Mouse (Mus musculus) cortical plate, adult 2 months (tissue): Measurements from ENCODE around the gene Slc22a15. TPM values are rescaled to one million over a fixed set of nuclear protein-coding genes. Genes with fewer than 3 reads are reported as not detected.
A peak's percentile ranks its signal among the peaks of the same experiment; 100 is the strongest.

Experiments used
- H3K27ac ChIP-seq: fragments of 200-500 bp; 2 replicates; pipeline ENCODE4 v1.5.1; 2012; ENCODE audit warnings: low read length, control low read depth, inconsistent platforms; ENCODE audit not compliant: insufficient read depth
- H3K4me1 ChIP-seq: fragments of 200-500 bp; 2 replicates; pipeline ENCODE4 v1.6.1; 2011; ENCODE audit warnings: low read length; ENCODE audit not compliant: control insufficient read depth, insufficient read depth
- H3K4me3 ChIP-seq: fragments of 200-500 bp; 2 replicates; pipeline ENCODE4 v1.5.1; 2011; ENCODE audit warnings: mild to moderate bottlenecking, low read length, control low read depth; ENCODE audit not compliant: insufficient read depth
- CTCF ChIP-seq: fragments of 200-500 bp; IDR thresholded peaks from 2 replicates; pipeline ENCODE4 v1.5.1; 2011; ENCODE audit warnings: mild to moderate bottlenecking, control low read depth, low read length; ENCODE audit not compliant: insufficient read depth; ENCODE audit errors: extremely low read depth
- POLR2A ChIP-seq: fragments of 200-500 bp; IDR thresholded peaks from 2 replicates; pipeline ENCODE4 v1.6.1; 2011; ENCODE audit warnings: mild to moderate bottlenecking, low read length, control low read depth; ENCODE audit not compliant: insufficient read depth; ENCODE audit errors: extremely low read depth
- polyA plus RNA-seq: library from polyadenylated mRNA; depleted of rRNA; stranded (reverse); fragments of >200 nt; gene quantifications from 2 replicates; pipeline ENCODE4 v1.2.3, GENCODE M21; 2012

Gene Slc22a15
- polyA plus RNA-seq, 1 experiment = 5.6 TPM

GRCm38 (mm10) chr3:101902344-101902743 is 21.9 kb downstream of the Slc22a15 start:
- TF ChIP-seq CTCF = no peak
- TF ChIP-seq POLR2A = no peak
- Histone ChIP-seq H3K27ac (no peak overlapping the region), H3K4me1 (no peaks in the 10 kb centered on the region), H3K4me3 (no peak overlapping the region)

- H3K4me3 ChIP-seq = no peak overlapping the region
- no peaks in the 10 kb centered on the region for H3K4me1 ChIP-seq
- TF ChIP-seq POLR2A (no peak), CTCF (no peak)
- no peak overlapping the region for H3K27ac ChIP-seq
Measured at GRCm38 (mm10) chr3:101897377-101897974, 26.8 kb downstream of the Slc22a15 start.

GRCm38 (mm10) chr3:101896893-101897292 is 27.4 kb downstream of the Slc22a15 start:
- Histone ChIP-seq H3K27ac (no peak overlapping the region), H3K4me1 (no peaks in the 10 kb centered on the region), H3K4me3 (no peak overlapping the region)
- TF ChIP-seq POLR2A = no peak
- peak; percentile 93 for TF ChIP-seq CTCF

GRCm38 (mm10) chr3:101895376-101895910 is 28.8 kb downstream of the Slc22a15 start:
- H3K4me1 ChIP-seq = no peaks in the 10 kb centered on the region
- H3K27ac ChIP-seq = no peak overlapping the region
- TF ChIP-seq POLR2A (no peak), CTCF (no peak)
- H3K4me3 ChIP-seq = no peak overlapping the region

GRCm38 (mm10) chr3:101885591-101885990 is 38.7 kb downstream of the Slc22a15 start:
- Histone ChIP-seq H3K4me1 (no peaks in the 10 kb centered on the region), H3K4me3 (no peak overlapping the region), H3K27ac (no peak overlapping the region)
- TF ChIP-seq POLR2A (no peak), CTCF (no peak)

DNA sequence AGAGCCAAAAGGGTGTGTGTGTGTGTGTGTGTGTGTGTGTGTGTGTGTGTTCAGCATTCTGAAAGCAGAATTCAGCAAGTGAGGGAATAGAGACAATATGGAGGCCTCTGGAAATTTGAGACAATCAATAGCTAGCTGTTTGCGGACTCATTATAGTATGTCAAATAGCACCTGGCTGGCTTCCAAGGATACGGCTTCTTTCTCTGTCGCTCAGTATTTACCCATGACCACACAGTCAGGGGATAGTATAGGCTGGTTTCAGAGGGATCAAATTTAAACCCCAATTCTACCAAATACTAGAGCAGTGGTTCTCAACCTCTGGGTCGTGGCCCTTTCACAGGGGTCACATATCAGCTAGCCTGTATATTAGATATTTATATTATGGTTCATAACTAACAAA is 39.2 kb downstream of the Slc22a15 start:
- H3K4me1 ChIP-seq = no peaks in the 10 kb centered on the region
- TF ChIP-seq POLR2A = no peak
- TF ChIP-seq CTCF = no peak
- H3K4me3 ChIP-seq = no peak overlapping the region
- no peak overlapping the region for H3K27ac ChIP-seq

GRCm38 (mm10) chr3:101883902-101884301 is 40.4 kb downstream of the Slc22a15 start:
- Histone ChIP-seq H3K4me1 (no peaks in the 10 kb centered on the region), H3K27ac (no peak overlapping the region), H3K4me3 (no peak overlapping the region)
- no peak for TF ChIP-seq POLR2A
- TF ChIP-seq CTCF = no peak

- Histone ChIP-seq H3K4me3 (no peak overlapping the region), H3K27ac (no peak overlapping the region), H3K4me1 (no peaks in the 10 kb centered on the region)
- TF ChIP-seq POLR2A = no peak
- no peak for TF ChIP-seq CTCF
Measured at GRCm38 (mm10) chr3:101881721-101882120, 42.5 kb downstream of the Slc22a15 start.

- Histone ChIP-seq H3K4me3 (no peak overlapping the region), H3K27ac (no peak overlapping the region), H3K4me1 (no peaks in the 10 kb centered on the region)
- TF ChIP-seq CTCF (peak; percentile 18; the same call in 1 of the 2 replicates), POLR2A (no peak)
Measured at GRCm38 (mm10) chr3:101880818-101881217, 43.4 kb downstream of the Slc22a15 start.

- H3K4me3 ChIP-seq = no peak overlapping the region
- TF ChIP-seq CTCF (no peak), POLR2A (no peak)
- no peak overlapping the region for H3K27ac ChIP-seq
- H3K4me1 ChIP-seq = no peaks in the 10 kb centered on the region
Measured at GRCm38 (mm10) chr3:101878136-101878535, 46.1 kb downstream of the Slc22a15 start.
